Mouse (Mus musculus) embryonic facial prominence, embryonic 10.5 days (tissue): ENCODE results near the gene Rsl24d1. TPM values are rescaled to one million over a fixed set of nuclear protein-coding genes. Genes with fewer than 3 reads are reported as not detected.

ENCODE experiments used
- DNase-seq: peaks from one replicate; pipeline ENCODE4 v3.0.0-alpha.2; 2017; ENCODE audit warnings: low spot score
- H3K27ac ChIP-seq: fragments of 300-500 bp; sonication (generic); replicated peaks from 2 replicates; pipeline ENCODE4 v1.5.1; 2016; ENCODE audit warnings: mild to moderate bottlenecking
- H3K27me3 ChIP-seq: fragments of 300-500 bp; sonication (generic); replicated peaks from 2 replicates; pipeline ENCODE4 v1.6.1; 2016; ENCODE audit warnings: low read depth, mild to moderate bottlenecking; ENCODE audit not compliant: poor library complexity, severe bottlenecking
- H3K36me3 ChIP-seq: fragments of 300-500 bp; sonication (generic); replicated peaks from 2 replicates; pipeline ENCODE4 v1.6.1; 2016; ENCODE audit warnings: mild to moderate bottlenecking, moderate library complexity
- H3K4me1 ChIP-seq: fragments of 300-500 bp; sonication (generic); 2 replicates; pipeline ENCODE4 v1.6.1; 2016
- H3K4me3 ChIP-seq: fragments of 300-500 bp; sonication (generic); 2 replicates; pipeline ENCODE4 v1.5.1; 2016; ENCODE audit warnings: mild to moderate bottlenecking, moderate library complexity
- H3K9me3 ChIP-seq: fragments of 300-500 bp; sonication (generic); 2 replicates; pipeline ENCODE4 v1.6.1; 2016; ENCODE audit warnings: mild to moderate bottlenecking
- WGBS: fragments of 180-500 bp; shearing (Covaris S2); methylation state at CpG from one replicate; pipeline ENCODE4 v1.1.7; 2016; 5-methylcytosine and 5-hydroxymethylcytosine counted together
- polyA plus RNA-seq: library from polyadenylated mRNA; unstranded; fragments of >200 nt; fragmentation: Nextera tagmentation; extraction: Ambion mirVana; gene quantifications from 2 replicates; pipeline ENCODE4 v1.2.1, GENCODE M21; 2016

Gene Rsl24d1
- polyA plus RNA-seq, 1 experiment from 2014 or later = 162 TPM

- no peak for DNase-seq
- no peaks in the 10 kb centered on the region for H3K36me3 ChIP-seq
- no peaks in the 10 kb centered on the region for H3K27me3 ChIP-seq
- H3K4me1 ChIP-seq = no peaks in the 10 kb centered on the region
- no peaks in the 10 kb centered on the region for H3K9me3 ChIP-seq
- H3K4me3 ChIP-seq = no peak overlapping the region
- no peak overlapping the region for H3K27ac ChIP-seq
- WGBS = 79% methylated on average over 6 of the region's 6 CpGs
These were observed 29.3 kb upstream of the Rsl24d1 start for GRCm38 (mm10) chr9:73083956-73084355.

DNA sequence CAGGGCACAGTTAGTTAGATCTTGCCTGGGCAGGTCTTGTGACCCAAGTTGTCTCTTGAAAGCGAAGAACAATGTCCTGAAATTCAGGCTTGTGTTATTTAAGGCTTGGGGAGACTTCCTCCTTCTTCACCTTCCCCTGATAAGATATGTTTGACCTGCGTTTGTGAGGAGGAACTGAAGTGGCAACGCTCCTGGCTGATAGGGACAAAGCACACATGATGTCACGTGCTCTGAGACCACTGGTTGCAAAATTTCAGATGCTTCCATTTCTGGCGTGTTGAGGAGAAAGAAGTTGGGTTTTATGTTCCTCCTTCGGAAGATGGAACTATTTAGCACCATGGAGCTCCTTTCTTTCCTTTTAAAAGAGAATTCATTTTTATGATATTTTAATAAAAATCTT, 27.4 kb upstream of the Rsl24d1 start:
- Histone ChIP-seq H3K27ac (no peak overlapping the region), H3K4me3 (no peak overlapping the region), H3K27me3 (no peaks in the 10 kb centered on the region), H3K36me3 (no peaks in the 10 kb centered on the region), H3K4me1 (no peaks in the 10 kb centered on the region), H3K9me3 (no peaks in the 10 kb centered on the region)
- WGBS = 87% methylated on average over 6 of the region's 6 CpGs
- DNase-seq = no peak

GRCm38 (mm10) chr9:73087121-73087520, 26.1 kb upstream of the Rsl24d1 start:
- Histone ChIP-seq H3K9me3 (no peaks in the 10 kb centered on the region), H3K27ac (no peak overlapping the region), H3K36me3 (no peaks in the 10 kb centered on the region), H3K27me3 (no peaks in the 10 kb centered on the region), H3K4me3 (no peak overlapping the region), H3K4me1 (no peaks in the 10 kb centered on the region)
- no peak for DNase-seq
- whole genome bisulfite sequencing = 67% methylated on average over 8 of the region's 8 CpGs

GRCm38 (mm10) chr9:73087581-73087980, 25.6 kb upstream of the Rsl24d1 start:
- no peak for DNase-seq
- 81% methylated on average over 5 of the region's 5 CpGs for WGBS

GRCm38 (mm10) chr9:73089222-73089920, 23.9 kb upstream of the Rsl24d1 start:
- no peaks in the 10 kb centered on the region for H3K9me3 ChIP-seq
- H3K4me3 ChIP-seq = no peak overlapping the region
- H3K27ac ChIP-seq = no peak overlapping the region
- WGBS = 76% methylated on average over 16 of the region's 16 CpGs
- H3K27me3 ChIP-seq = no peaks in the 10 kb centered on the region
- H3K36me3 ChIP-seq = no peaks in the 10 kb centered on the region
- DNase-seq = no peak
- H3K4me1 ChIP-seq = peaks cover under 1% of the 10 kb centered on the region; the same call in 1 of the 2 replicates

More at GRCm38 (mm10) chr9:73087581-73087980, 25.6 kb upstream of the Rsl24d1 start:
- Histone ChIP-seq H3K27ac (no peak overlapping the region), H3K27me3 (no peaks in the 10 kb centered on the region), H3K4me3 (no peak overlapping the region), H3K9me3 (no peaks in the 10 kb centered on the region), H3K36me3 (no peaks in the 10 kb centered on the region), H3K4me1 (no peaks in the 10 kb centered on the region)

DNA sequence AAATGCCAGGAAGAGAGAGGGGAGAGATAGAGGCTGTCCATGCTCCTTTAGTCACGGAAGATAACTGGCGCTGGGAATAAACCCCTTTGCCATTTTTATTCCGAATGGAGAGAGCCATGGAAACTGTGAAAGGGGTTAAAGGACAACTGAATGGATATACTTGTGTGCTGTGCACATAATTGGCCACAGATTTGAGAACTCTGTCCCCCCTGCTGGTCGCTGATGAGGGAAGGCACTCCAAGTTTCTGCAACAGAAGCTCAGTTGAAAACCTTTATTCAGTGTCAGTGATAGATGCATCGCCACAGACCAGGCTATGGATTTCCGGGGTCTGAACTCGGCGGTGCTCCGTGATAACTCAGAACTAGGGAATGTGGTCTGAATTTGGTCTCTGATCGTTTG, 23.1 kb upstream of the Rsl24d1 start:
- Histone ChIP-seq H3K27ac (no peak overlapping the region), H3K4me3 (no peak overlapping the region), H3K27me3 (peaks cover 1% of the 10 kb centered on the region; the same call in 1 of the 2 replicates), H3K36me3 (no peaks in the 10 kb centered on the region), H3K4me1 (peaks cover 5% of the 10 kb centered on the region; the same call in 1 of the 2 replicates), H3K9me3 (no peaks in the 10 kb centered on the region)
- no peak for DNase-seq
- 76% methylated on average over 10 of the region's 10 CpGs for WGBS

DNA sequence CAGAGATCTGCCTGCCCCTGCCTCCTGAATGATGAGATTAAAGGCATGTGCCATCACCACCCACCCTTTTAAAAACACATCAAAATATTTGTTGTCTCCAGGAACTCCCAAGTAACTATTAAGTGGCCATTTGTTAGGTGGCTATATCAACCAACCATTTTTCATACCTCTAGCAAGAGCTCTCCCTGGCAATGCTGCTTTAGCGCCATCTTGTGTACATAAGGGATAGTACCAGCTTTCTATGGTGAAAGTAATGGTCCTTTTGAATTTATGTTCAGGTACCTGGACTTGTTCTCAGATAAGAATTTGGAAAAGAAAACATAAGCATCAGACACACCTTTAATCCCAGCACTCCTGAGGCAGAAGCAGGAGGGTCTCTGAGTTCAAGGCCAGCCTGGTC, 21.5 kb upstream of the Rsl24d1 start:
- H3K36me3 ChIP-seq = no peaks in the 10 kb centered on the region
- H3K4me3 ChIP-seq = no peak overlapping the region
- peak; percentile 21 for DNase-seq
- H3K27ac ChIP-seq = no peak overlapping the region
- H3K27me3 ChIP-seq = peaks cover 8% of the 10 kb centered on the region; the same call in 1 of the 2 replicates
- H3K9me3 ChIP-seq = no peaks in the 10 kb centered on the region
- H3K4me1 ChIP-seq = peaks cover 8% of the 10 kb centered on the region; the same call in 1 of the 2 replicates
- WGBS = 2% methylated on average over 1 of the region's 1 CpGs

GRCm38 (mm10) chr9:73094580-73094979, 18.6 kb upstream of the Rsl24d1 start:
- peak; percentile 53 for DNase-seq
- WGBS = 53% methylated on average over 17 of the region's 17 CpGs
- no peak overlapping the region for H3K4me3 ChIP-seq
- no peaks in the 10 kb centered on the region for H3K9me3 ChIP-seq
- H3K27ac ChIP-seq = no peak overlapping the region
- peaks cover 8% of the 10 kb centered on the region; the same call in 1 of the 2 replicates for H3K27me3 ChIP-seq
- no peaks in the 10 kb centered on the region for H3K36me3 ChIP-seq
- H3K4me1 ChIP-seq = peaks cover 8% of the 10 kb centered on the region; the same call in 1 of the 2 replicates

GRCm38 (mm10) chr9:73097898-73098297, 15.3 kb upstream of the Rsl24d1 start:
- Histone ChIP-seq H3K27me3 (peaks cover 24% of the 10 kb centered on the region), H3K4me3 (no peak overlapping the region), H3K9me3 (no peaks in the 10 kb centered on the region), H3K4me1 (peaks cover 9% of the 10 kb centered on the region; the same call in 1 of the 2 replicates), H3K27ac (no peak overlapping the region), H3K36me3 (no peaks in the 10 kb centered on the region)
- DNase-seq = no peak
- 77% methylated on average over 2 of the region's 2 CpGs for WGBS

- 89% methylated on average over 5 of the region's 5 CpGs for WGBS
These were observed 11.7 kb upstream of the Rsl24d1 start, which contains the start of gene Khdc3 for GRCm38 (mm10) chr9:73101536-73101935. Khdc3 (plus strand) TSS chr9:73101836.

GRCm38 (mm10) chr9:73102181-73102580, 11.0 kb upstream of the Rsl24d1 start, which contains the start of gene Gm20509:
Gm20509 (plus strand) TSS chr9:73102470.
- Histone ChIP-seq H3K4me1 (peaks cover 12% of the 10 kb centered on the region), H3K27me3 (peaks cover 57% of the 10 kb centered on the region), H3K36me3 (no peaks in the 10 kb centered on the region), H3K9me3 (no peaks in the 10 kb centered on the region), H3K27ac (peak within 1 kb of the TSS; percentile 83), H3K4me3 (peak within 1 kb of the TSS; percentile 64)
- 90% methylated on average over 4 of the region's 4 CpGs for WGBS
- no peak for DNase-seq

More at GRCm38 (mm10) chr9:73101536-73101935, 11.7 kb upstream of the Rsl24d1 start, which contains the start of gene Khdc3:
- Histone ChIP-seq H3K36me3 (no peaks in the 10 kb centered on the region), H3K4me3 (no peak within 1 kb of the TSS), H3K9me3 (no peaks in the 10 kb centered on the region), H3K27ac (no peak within 1 kb of the TSS), H3K27me3 (peaks cover 52% of the 10 kb centered on the region), H3K4me1 (peaks cover 12% of the 10 kb centered on the region)
- no peak for DNase-seq

GRCm38 (mm10) chr9:73103159-73103879, 9.9 kb upstream of the Rsl24d1 start:
- H3K9me3 ChIP-seq = no peaks in the 10 kb centered on the region
- peaks cover 57% of the 10 kb centered on the region for H3K27me3 ChIP-seq
- H3K27ac ChIP-seq = peak overlapping the region; percentile 83
- WGBS = 6% methylated on average over 60 of the region's 60 CpGs
- H3K36me3 ChIP-seq = no peaks in the 10 kb centered on the region
- peaks cover 12% of the 10 kb centered on the region for H3K4me1 ChIP-seq
- H3K4me3 ChIP-seq = peak overlapping the region; percentile 64
- peak; percentile 73 for DNase-seq
